Mouse (Mus musculus): ENCODE data around the gene Arid1b.

DNA sequence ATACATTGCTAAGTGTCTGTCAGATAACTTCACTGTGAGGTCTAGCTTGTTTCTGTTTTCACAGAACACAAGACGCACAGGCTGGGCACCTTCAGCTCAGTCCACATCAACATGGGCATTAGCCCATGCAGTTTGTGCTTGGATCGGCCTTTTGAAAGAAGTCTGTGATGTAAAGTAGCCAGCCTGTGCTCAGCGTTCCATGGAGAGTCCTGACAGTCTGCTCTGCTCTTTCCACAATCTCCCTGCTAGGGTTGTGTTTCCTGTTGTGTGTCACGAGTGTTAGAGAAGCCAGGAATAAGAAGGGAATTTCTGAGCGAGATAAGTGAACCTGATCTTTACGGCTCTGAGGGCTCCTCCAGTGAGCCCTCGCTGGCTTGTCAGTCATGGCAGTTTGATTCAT is 184.9 kb downstream of the Arid1b start:
- no peak for TF ChIP-seq GATA1 (IDR thresholded peaks at IDR 0.05; ENCODE audit: low read length)
- TF ChIP-seq TAL1 (IDR thresholded peaks at IDR 0.05; ENCODE audit: low read length): no peak
